Mouse (Mus musculus) small intestine, adult 2 months (tissue): ENCODE results near the gene Olfr56.

Experiments used
- CTCF ChIP-seq: fragments of 200-500 bp; IDR thresholded peaks from 2 replicates; pipeline ENCODE4 v1.5.1; 2012; ENCODE audit warnings: low read depth, mild to moderate bottlenecking, control low read depth, inconsistent platforms, low read length, moderate library complexity, mixed read lengths; ENCODE audit not compliant: insufficient replicate concordance, insufficient read length; ENCODE audit errors: extremely low read depth
- POLR2A ChIP-seq: fragments of 200-500 bp; IDR thresholded peaks from 2 replicates; pipeline ENCODE4 v1.6.1; 2012; ENCODE audit warnings: low read depth, mild to moderate bottlenecking, control low read depth, inconsistent platforms, low read length, moderate library complexity

DNA sequence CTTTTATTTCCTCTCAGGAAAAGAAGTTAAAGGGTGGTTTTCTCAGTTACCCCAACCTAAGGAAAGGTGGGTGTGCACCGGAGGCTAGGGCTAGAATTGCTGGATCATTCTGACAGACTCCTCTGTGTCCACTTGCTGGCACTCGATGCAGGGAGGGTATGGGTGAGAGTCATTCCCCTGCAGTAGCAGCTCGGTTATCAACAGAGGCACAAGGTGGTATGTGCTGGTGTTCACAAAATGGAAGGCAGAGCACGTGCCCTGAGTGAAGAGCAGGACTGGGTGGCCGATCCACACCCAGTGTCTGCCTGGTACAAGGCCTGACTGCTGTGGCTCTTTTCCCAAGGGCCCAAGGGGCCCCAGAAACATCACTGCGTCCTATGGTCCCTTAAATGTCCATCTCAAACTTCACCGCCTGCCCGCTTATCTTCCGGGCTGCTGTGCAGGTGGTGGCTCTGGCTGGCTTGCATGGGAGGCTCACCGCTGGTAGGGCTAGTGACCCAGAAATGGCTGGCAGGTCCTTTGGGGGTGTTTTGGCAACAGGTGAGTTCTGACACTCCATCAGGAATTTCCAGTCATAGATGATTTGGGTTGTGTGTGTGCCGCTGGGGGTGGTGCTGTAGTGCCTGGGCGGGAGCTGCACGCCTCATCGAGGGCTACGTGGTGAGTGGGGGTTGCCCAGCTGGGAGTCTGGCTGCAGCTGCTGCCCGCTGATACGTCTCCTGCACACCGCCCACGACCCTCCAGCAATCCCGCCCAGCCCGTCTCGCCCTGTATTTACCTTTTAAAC is 109.3 kb downstream of the Olfr56 start:
- TF ChIP-seq CTCF (no peak), POLR2A (no peak)
